Mouse (Mus musculus) limb, embryonic 13.5 days (tissue): ENCODE data around the gene Asb7. TPM values are rescaled to one million over a fixed set of nuclear protein-coding genes. Genes with fewer than 3 reads are reported as not detected.

Source experiments
- polyA plus RNA-seq: library from polyadenylated mRNA; unstranded; fragments of >200 nt; fragmentation: Nextera tagmentation; extraction: Ambion mirVana; gene quantifications from 2 replicates; pipeline ENCODE4 v1.2.1, GENCODE M21; 2015

Gene Asb7
- polyA plus RNA-seq, 1 experiment from 2014 or later = 16.4 TPM

Other genes starting within 250 kb of the Asb7 start
- gene Lins1, start 293 bp upstream of the Asb7 start, polyA plus RNA-seq = 21.2 and 21.4 TPM in 2 replicates
- gene Cers3, start 53.9 kb upstream of the Asb7 start, polyA plus RNA-seq = 4.4 and 4.9 TPM in 2 replicates
- gene Adamts17, start 150.1 kb upstream of the Asb7 start, polyA plus RNA-seq = 13.1 and 15.3 TPM in 2 replicates